Mouse (Mus musculus) hindbrain, embryonic 10.5 days (tissue): ENCODE measurements around the gene Tmem41a. TPM values are rescaled to one million over a fixed set of nuclear protein-coding genes. Genes with fewer than 3 reads are reported as not detected.
A peak's percentile ranks its signal among the peaks of the same experiment; 100 is the strongest.
"Not testable (repeated sequence)": the region's sequence is repeated elsewhere in the genome, so short reads cannot be mapped to it uniquely, and the experiment has no call there.

Source experiments
- DNase-seq: peaks from one replicate; pipeline ENCODE4 v3.0.0-alpha.2; 2017; ENCODE audit warnings: low spot score
- H3K27ac ChIP-seq: fragments of 300-500 bp; sonication (generic); 2 replicates; pipeline ENCODE4 v1.5.1; 2016; ENCODE audit warnings: mild to moderate bottlenecking, moderate library complexity
- H3K27me3 ChIP-seq: fragments of 300-500 bp; sonication (generic); 2 replicates; pipeline ENCODE4 v1.6.1; 2016; ENCODE audit warnings: mild to moderate bottlenecking; ENCODE audit not compliant: poor library complexity, insufficient read depth, severe bottlenecking
- H3K36me3 ChIP-seq: fragments of 300-500 bp; sonication (generic); 2 replicates; pipeline ENCODE4 v1.6.1; 2016; ENCODE audit warnings: mild to moderate bottlenecking, moderate library complexity
- H3K4me1 ChIP-seq: fragments of 300-500 bp; sonication (generic); replicated peaks from 2 replicates; pipeline ENCODE4 v1.6.1; 2016; ENCODE audit warnings: mild to moderate bottlenecking
- H3K4me3 ChIP-seq: fragments of 300-500 bp; sonication (generic); 2 replicates; pipeline ENCODE4 v1.5.1; 2016; ENCODE audit warnings: mild to moderate bottlenecking, moderate library complexity
- H3K9me3 ChIP-seq: fragments of 300-500 bp; sonication (generic); 2 replicates; pipeline ENCODE4 v1.6.1; 2016; ENCODE audit warnings: mild to moderate bottlenecking, moderate library complexity
- WGBS: fragments of 180-500 bp; shearing (Covaris S2); methylation state at CpG from one replicate; pipeline ENCODE4 v1.1.7; 2016; 5-methylcytosine and 5-hydroxymethylcytosine counted together
- polyA plus RNA-seq: library from polyadenylated mRNA; unstranded; fragments of >200 nt; fragmentation: Nextera tagmentation; extraction: Ambion mirVana; gene quantifications from 2 replicates; pipeline ENCODE4 v1.2.1, GENCODE M21; 2016

Gene Tmem41a
- polyA plus RNA-seq = 38.9 and 42.8 TPM in 2 replicates

- Histone ChIP-seq H3K36me3 (peaks cover 7% of the 10 kb centered on the region; the same call in 1 of the 2 replicates), H3K27me3 (peaks cover 3% of the 10 kb centered on the region; the same call in 1 of the 2 replicates), H3K4me3 (peak within 1 kb of the TSS; percentile 72), H3K27ac (peak within 1 kb of the TSS; percentile 88), H3K9me3 (no peaks in the 10 kb centered on the region), H3K4me1 (peaks cover 22% of the 10 kb centered on the region)
- WGBS = 2% methylated on average over 63 of the region's 63 CpGs
- peak; percentile 88 for DNase-seq
These were observed at the start of gene Tmem41a for GRCm38 (mm10) chr16:21946761-21947715. Gene Tmem41a (minus strand): TSS chr16:21947552.

- no peak for DNase-seq
- WGBS = 61% methylated on average over 4 of the region's 4 CpGs
- no peak overlapping the region for H3K4me3 ChIP-seq
- peak overlapping the region; percentile 12; the same call in 1 of the 2 replicates for H3K27ac ChIP-seq
- no peaks in the 10 kb centered on the region for H3K36me3 ChIP-seq
- H3K9me3 ChIP-seq = no peaks in the 10 kb centered on the region
- H3K4me1 ChIP-seq = peaks cover 5% of the 10 kb centered on the region
- H3K27me3 ChIP-seq = no peaks in the 10 kb centered on the region
These were observed 49.0 kb upstream of the Tmem41a start for GRCm38 (mm10) chr16:21996402-21996801.

GRCm38 (mm10) chr16:21995304-21995703, 48.0 kb upstream of the Tmem41a start, which contains the start of gene Liph:
Gene Liph (minus strand): TSS chr16:21995663.
- peak within 1 kb of the TSS; percentile 66 for H3K27ac ChIP-seq

GRCm38 (mm10) chr16:21991774-21992173, 44.4 kb upstream of the Tmem41a start:
- no peaks in the 10 kb centered on the region for H3K9me3 ChIP-seq
- no peak overlapping the region for H3K4me3 ChIP-seq
- no peak for DNase-seq
- 82% methylated on average over 2 of the region's 2 CpGs for WGBS
- no peak overlapping the region for H3K27ac ChIP-seq
- H3K36me3 ChIP-seq = no peaks in the 10 kb centered on the region
- peaks cover 5% of the 10 kb centered on the region for H3K4me1 ChIP-seq
- H3K27me3 ChIP-seq = no peaks in the 10 kb centered on the region

More at GRCm38 (mm10) chr16:21995304-21995703, 48.0 kb upstream of the Tmem41a start, which contains the start of gene Liph:
- no peaks in the 10 kb centered on the region for H3K27me3 ChIP-seq
- H3K9me3 ChIP-seq = no peaks in the 10 kb centered on the region
- 7% methylated on average over 16 of the region's 16 CpGs for WGBS
- H3K4me1 ChIP-seq = peaks cover 5% of the 10 kb centered on the region
- no peak for DNase-seq
- H3K36me3 ChIP-seq = no peaks in the 10 kb centered on the region
- H3K4me3 ChIP-seq = peak within 1 kb of the TSS; percentile 41

- H3K9me3 ChIP-seq, H3K27me3 ChIP-seq, H3K4me3 ChIP-seq, DNase-seq, H3K36me3 ChIP-seq, H3K27ac ChIP-seq, H3K4me1 ChIP-seq: not testable (repeated sequence)
These were observed 43.5 kb upstream of the Tmem41a start for GRCm38 (mm10) chr16:21990893-21991292.

GRCm38 (mm10) chr16:21987956-21988355, 40.6 kb upstream of the Tmem41a start:
- H3K4me1 ChIP-seq = no peaks in the 10 kb centered on the region
- 70% methylated on average over 5 of the region's 5 CpGs for WGBS

GRCm38 (mm10) chr16:21986191-21986590, 38.8 kb upstream of the Tmem41a start:
- no peaks in the 10 kb centered on the region for H3K9me3 ChIP-seq
- no peaks in the 10 kb centered on the region for H3K36me3 ChIP-seq
- no peaks in the 10 kb centered on the region for H3K27me3 ChIP-seq
- no peak for DNase-seq
- no peak overlapping the region for H3K4me3 ChIP-seq
- 50% methylated on average over 3 of the region's 3 CpGs for WGBS
- no peaks in the 10 kb centered on the region for H3K4me1 ChIP-seq
- H3K27ac ChIP-seq = no peak overlapping the region

More at GRCm38 (mm10) chr16:21987956-21988355, 40.6 kb upstream of the Tmem41a start:
- Histone ChIP-seq H3K9me3 (no peaks in the 10 kb centered on the region), H3K36me3 (no peaks in the 10 kb centered on the region), H3K4me3 (no peak overlapping the region), H3K27me3 (no peaks in the 10 kb centered on the region), H3K27ac (no peak overlapping the region)
- no peak for DNase-seq

- DNase-seq = no peak
- H3K27me3 ChIP-seq = no peaks in the 10 kb centered on the region
- no peaks in the 10 kb centered on the region for H3K4me1 ChIP-seq
- no peaks in the 10 kb centered on the region for H3K36me3 ChIP-seq
- no peaks in the 10 kb centered on the region for H3K9me3 ChIP-seq
- H3K4me3 ChIP-seq = no peak overlapping the region
- WGBS = 92% methylated on average over 12 of the region's 12 CpGs
- no peak overlapping the region for H3K27ac ChIP-seq
These were observed 36.7 kb upstream of the Tmem41a start for GRCm38 (mm10) chr16:21984091-21984490.

- no peak overlapping the region for H3K4me3 ChIP-seq
- 90% methylated on average over 4 of the region's 4 CpGs for WGBS
These were observed 36.2 kb upstream of the Tmem41a start for GRCm38 (mm10) chr16:21983581-21983980.

GRCm38 (mm10) chr16:21983146-21983545, 35.8 kb upstream of the Tmem41a start:
- H3K36me3 ChIP-seq = no peaks in the 10 kb centered on the region
- no peaks in the 10 kb centered on the region for H3K9me3 ChIP-seq
- no peak for DNase-seq
- H3K4me1 ChIP-seq = no peaks in the 10 kb centered on the region
- no peaks in the 10 kb centered on the region for H3K27me3 ChIP-seq
- H3K4me3 ChIP-seq = no peak overlapping the region
- 94% methylated on average over 9 of the region's 9 CpGs for WGBS
- no peak overlapping the region for H3K27ac ChIP-seq

More at GRCm38 (mm10) chr16:21983581-21983980, 36.2 kb upstream of the Tmem41a start:
- Histone ChIP-seq H3K27ac (no peak overlapping the region), H3K36me3 (no peaks in the 10 kb centered on the region), H3K9me3 (no peaks in the 10 kb centered on the region), H3K4me1 (no peaks in the 10 kb centered on the region), H3K27me3 (no peaks in the 10 kb centered on the region)
- no peak for DNase-seq

GRCm38 (mm10) chr16:21977347-21977746, 30.0 kb upstream of the Tmem41a start:
- Histone ChIP-seq H3K4me3 (no peak overlapping the region), H3K27me3 (peaks cover 12% of the 10 kb centered on the region; the same call in 1 of the 2 replicates)
- 79% methylated on average over 5 of the region's 5 CpGs for WGBS

GRCm38 (mm10) chr16:21976203-21976602, 28.9 kb upstream of the Tmem41a start:
- Histone ChIP-seq H3K36me3 (no peaks in the 10 kb centered on the region), H3K4me3 (peak overlapping the region; percentile 36), H3K4me1 (peaks cover 14% of the 10 kb centered on the region), H3K27ac (peak overlapping the region; percentile 16; the same call in 1 of the 2 replicates), H3K9me3 (no peaks in the 10 kb centered on the region), H3K27me3 (peaks cover 12% of the 10 kb centered on the region; the same call in 1 of the 2 replicates)
- DNase-seq = peak; percentile 15
- whole genome bisulfite sequencing = 3% methylated on average over 16 of the region's 16 CpGs

More at GRCm38 (mm10) chr16:21977347-21977746, 30.0 kb upstream of the Tmem41a start:
- H3K9me3 ChIP-seq = no peaks in the 10 kb centered on the region
- no peak overlapping the region for H3K27ac ChIP-seq
- no peak for DNase-seq
- peaks cover 9% of the 10 kb centered on the region for H3K4me1 ChIP-seq
- no peaks in the 10 kb centered on the region for H3K36me3 ChIP-seq

- H3K27ac ChIP-seq = no peak overlapping the region
- 70% methylated on average over 4 of the region's 4 CpGs for WGBS
These were observed 24.1 kb upstream of the Tmem41a start for GRCm38 (mm10) chr16:21971446-21971845.

More at GRCm38 (mm10) chr16:21971446-21971845, 24.1 kb upstream of the Tmem41a start:
- DNase-seq = no peak
- peaks cover 12% of the 10 kb centered on the region; the same call in 1 of the 2 replicates for H3K27me3 ChIP-seq
- H3K9me3 ChIP-seq = no peaks in the 10 kb centered on the region
- no peak overlapping the region for H3K4me3 ChIP-seq
- no peaks in the 10 kb centered on the region for H3K36me3 ChIP-seq
- peaks cover 12% of the 10 kb centered on the region for H3K4me1 ChIP-seq
